Mouse (Mus musculus): Measurements from ENCODE around the gene Zfp30.

Zfp30 gene

DNA sequence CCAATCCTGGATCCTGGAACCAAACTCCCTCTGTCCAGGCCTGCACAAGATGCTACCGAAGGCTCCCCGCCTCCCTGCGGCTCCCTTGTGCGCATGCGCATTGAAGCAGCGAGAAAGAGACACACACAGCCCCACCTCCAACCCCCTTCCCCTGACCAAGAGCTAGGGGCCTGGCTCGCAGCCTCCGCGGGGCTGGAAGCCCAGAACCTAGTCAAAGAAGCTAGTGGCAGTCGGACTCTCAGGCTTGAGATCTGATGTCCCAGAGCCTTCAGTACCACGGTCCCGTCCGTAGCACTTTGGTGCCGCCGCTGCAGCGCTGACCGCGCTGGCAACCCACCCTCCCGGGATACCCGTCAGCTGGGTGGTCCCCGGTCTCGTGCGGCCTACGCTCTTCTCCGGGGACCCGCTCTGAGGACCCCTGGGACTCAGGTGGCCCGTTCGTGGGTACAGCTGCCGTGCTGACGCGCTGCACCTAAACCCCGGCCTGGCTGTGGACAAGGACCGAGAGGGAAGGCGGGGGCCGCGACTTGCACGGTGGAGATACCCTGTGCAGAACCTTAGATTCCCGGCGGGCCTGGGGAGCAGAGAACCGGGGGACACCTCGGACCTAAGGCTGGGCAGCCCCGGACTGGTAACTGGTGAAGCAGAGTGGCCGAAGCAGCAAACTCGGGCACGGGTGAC is at the start of gene Zfp30:
Gene Zfp30 (plus strand): TSS at position 128 of the 681 bp plus-strand sequence.
- peak; percentile 90 for DNase-seq (ENCODE audit: low read depth, low spot score)

DNA sequence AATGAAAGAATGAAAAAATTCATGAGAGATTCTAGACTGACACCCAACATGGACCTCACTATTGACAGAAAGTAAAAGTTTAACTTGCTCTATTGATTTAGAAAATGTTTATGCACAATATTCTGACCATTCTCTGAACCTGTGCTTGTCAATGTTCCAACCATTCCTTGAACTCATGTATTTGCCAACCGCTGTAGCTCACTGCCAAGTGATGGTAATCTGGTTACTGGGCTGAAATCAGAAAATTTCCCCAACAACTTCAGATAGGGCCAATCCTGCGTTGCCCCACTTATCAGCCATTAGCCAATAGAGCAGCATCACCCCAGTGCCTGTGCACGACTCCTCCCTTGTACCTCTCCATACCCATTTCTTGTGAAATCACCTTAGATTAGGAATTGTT is 41.5 kb upstream of the Zfp30 start:
- no peak for DNase-seq (ENCODE audit: low read depth, low spot score)

DNA sequence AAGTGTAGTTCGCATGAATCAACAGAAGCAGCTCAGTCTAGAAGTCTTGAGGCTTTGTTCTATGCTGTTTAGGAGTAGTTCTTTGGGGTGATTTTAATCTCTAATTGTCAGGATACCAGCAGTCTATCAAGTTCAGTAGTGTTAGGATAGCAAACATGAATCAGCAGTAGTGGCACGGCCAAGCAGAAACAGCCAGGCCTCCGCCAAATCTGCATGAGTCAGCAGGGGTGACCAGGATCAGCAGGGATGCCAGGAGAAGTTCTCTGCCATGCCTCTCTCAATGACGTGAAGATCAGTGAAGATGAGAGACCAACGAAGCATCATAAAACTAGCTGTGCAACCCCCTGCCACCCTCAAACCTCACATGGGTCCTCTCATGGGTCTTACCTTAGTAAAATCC is 23.3 kb upstream of the Zfp30 start:
- DNase-seq (ENCODE audit: low read depth, low spot score): no peak

DNA sequence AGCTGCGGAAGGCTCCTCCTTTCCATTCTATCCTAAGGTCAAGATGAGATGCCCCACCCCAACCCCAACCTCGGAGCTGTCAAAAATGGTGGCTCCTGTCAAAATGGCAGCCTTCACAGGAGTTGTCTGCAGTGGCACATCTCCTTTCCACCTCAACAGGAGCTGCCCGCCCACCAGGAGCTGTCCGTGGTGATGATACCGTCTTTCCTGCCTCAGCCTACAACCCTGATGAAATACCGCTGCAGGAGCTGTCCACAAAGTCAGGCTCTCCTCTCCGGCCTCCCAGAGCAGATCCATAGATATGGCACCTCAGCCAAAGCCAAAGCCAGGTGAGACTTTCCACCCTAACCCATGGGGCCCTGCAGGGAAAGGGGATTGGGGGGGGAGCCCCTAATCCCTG is 19.1 kb upstream of the Zfp30 start:
- peak; percentile 15 for DNase-seq (ENCODE audit: low read depth, low spot score)

DNA sequence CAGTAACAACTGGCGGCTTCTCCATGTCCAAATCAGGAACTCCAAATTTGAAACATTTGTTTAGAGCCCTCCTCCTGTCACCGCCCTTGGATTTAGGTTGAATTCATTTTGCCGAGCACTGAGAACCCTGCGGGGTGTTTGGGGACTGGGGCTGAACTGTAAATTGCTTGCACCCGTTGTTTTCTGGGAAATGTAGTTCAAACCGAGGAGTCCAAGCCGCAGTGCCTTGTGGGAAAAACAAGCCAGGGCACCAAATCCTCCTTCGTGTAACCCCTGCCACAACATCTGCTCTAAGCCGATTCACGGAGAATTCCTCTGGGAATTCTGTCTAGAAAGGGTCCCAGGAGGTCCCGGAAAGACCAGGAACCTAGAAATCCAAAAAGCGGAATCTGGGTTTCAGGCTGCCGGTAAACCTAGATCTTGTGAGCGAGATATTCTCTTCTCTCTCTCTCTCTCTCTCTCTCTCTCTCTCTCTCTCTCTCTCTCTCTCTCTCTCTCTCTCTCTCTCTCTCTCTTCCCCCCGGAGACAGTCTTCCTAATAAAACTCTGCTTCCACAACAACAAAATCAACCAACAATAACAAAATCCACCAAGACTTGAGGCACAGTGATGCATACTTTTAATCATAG is 16.6 kb upstream of the Zfp30 start:
- peak; percentile 88 for DNase-seq (ENCODE audit: low read depth, low spot score)

DNA sequence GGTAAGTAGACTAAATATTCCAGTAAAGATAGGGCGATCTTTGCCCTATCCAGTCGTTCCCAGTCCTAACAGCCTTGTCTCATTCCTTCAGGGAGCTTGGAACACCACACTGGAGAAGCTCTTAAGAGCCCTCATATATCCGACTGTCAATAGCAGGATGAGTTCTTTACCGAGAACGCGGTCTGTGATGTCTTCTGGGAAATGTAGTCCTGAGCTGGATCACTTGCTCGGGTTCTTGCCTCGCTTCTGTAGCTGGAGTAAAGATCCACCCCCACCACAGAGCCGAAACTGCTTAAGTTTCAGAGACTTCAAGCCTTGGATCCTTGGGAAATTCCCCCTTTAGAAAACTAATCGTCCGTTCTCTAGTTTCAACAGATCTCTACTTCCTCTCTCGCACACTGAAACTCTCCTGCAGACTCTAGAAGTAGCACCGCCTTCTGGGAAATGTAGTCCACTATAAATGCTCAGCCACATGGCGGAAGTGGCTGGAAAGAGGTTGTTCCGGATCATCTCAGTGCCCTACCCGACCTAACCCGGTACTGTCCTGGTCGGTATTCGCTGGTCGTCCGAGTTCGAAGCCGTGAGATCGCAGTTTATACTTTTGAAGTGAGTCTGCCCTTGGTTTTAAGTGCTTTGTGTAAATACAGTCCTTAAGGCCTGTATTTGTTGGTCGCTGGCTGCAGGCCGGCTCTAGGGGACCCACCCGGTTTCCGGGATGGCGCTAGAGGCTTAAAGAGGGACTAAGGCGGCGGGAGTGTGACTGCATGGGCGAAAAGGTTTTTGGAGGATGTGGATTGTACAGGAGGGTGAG is 15.5 kb upstream of the Zfp30 start, which contains the start of gene Zfp84:
Gene Zfp84 (plus strand): TSS at position 463 of the 811 bp plus-strand sequence.
- peak; percentile 96 for DNase-seq (ENCODE audit: low read depth, low spot score)

DNA sequence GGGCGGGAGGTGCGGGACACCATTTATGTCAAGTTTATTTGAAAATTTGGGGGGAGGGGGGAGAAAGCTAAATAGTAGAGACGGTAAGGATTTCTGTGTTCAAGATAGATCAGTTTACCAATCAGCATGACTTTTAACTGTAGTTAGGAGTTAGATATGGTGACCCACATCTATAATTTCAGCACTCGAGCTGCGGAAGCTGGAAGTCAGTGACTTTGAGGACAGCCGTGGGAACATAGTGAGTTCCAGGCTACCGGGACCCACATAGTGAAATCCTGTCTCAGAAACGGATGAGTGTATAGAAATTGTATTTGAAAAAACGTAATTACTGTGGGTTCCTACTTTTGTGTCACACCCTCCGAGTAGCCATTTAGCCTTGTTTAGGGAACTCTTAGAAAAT is 14.8 kb upstream of the Zfp30 start:
- no peak for DNase-seq (ENCODE audit: low read depth, low spot score)

DNA sequence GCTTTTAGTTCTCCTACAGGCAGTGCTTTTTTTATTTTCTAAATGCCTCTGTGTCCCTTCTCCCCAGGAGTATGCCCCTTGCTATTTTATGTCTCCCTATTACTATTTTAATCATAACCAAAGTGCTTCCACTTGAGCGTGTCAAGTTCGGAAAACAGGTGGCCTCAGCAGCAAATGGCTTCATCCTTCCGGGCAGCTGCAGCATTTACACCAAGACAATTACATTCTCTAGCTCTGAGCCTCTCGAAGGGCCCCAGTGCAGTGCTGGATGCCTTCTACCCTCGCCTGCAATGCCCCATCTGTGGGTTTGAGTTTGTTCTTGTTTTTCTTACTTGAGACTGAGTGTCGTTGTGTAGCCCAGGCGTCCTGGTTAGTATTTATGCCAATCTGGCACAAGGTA is 10.3 kb upstream of the Zfp30 start:
- DNase-seq (ENCODE audit: low read depth, low spot score): peak; percentile 66

DNA sequence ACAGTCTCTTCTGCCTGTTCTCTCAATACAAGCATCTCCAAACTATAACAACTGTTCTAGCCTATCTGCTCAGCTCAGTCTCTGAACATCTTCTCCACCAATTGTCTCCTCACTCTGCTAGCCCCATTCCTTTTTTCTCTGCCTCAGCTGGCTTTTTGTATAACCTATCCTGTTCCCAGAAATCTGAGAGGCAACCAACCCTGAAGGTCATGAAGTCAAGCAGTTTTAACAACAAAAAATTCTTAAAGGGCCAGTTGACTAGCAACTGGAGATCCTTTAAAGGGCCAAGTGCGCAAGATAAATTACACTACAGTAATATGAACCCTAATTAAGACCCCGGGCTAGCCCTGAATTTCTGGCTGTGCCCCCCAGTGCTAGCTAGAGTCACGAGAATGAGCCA is 9.4 kb upstream of the Zfp30 start:
- no peak for DNase-seq (ENCODE audit: low read depth, low spot score)

DNA sequence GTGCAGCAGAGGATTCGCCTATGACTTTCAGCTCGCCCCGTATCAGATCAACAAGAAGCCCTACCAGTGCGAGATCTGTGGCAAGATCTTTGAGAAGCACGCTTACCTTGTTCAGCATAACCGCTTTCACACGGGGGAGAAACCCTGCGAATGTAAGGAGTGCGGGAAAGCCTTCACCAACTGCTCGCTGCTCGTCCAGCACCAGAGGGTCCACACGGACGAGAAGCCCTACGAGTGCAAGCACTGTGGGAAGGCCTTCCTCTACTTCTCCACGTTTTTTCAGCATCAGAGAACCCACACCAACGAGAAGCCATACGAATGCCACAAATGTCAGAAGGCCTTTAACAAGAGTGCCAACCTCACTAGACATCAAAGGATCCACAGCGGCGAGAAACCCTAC is 7.2 kb upstream of the Zfp30 start:
- DNase-seq (ENCODE audit: low read depth, low spot score): no peak

DNA sequence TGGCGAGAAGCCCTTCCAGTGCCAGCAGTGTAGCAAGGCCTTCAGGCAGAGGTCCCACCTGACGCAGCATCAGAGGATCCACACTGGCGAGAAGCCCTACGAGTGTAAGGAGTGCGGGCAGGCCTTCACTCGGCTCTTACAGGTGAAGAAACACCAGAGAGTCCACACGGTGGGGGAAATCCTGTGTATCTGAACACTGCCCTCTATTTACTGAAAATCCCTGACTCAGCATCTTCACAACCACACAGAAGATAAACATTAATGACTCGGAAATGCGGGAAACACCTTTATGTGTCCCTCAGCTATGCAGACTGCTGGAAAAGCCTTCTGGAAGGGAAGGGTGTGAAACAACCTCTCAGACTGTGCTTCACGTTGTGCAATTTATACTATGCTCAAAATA is 6.4 kb upstream of the Zfp30 start:
- no peak for DNase-seq (ENCODE audit: low read depth, low spot score)

DNA sequence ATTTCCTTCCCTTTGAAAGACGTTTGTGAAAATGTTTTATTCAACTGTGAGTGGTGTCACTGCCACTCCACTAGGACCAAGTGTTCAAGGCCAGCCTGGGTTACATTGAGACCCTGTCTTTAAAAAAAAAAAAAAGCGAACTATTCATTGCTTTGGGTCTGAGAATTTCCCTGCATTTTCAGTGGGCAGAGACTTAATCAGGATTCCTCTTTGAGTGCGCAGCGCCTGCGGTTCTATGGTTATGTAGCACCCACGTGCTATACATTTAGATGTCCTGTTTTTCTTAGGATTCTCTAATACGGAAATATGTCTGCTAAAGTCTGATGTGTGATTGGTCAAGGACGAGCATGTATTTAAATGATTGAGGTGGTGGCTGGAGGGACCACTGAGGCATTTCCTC is 1.2 kb downstream of the Zfp30 start:
- DNase-seq (ENCODE audit: low read depth, low spot score): no peak

DNA sequence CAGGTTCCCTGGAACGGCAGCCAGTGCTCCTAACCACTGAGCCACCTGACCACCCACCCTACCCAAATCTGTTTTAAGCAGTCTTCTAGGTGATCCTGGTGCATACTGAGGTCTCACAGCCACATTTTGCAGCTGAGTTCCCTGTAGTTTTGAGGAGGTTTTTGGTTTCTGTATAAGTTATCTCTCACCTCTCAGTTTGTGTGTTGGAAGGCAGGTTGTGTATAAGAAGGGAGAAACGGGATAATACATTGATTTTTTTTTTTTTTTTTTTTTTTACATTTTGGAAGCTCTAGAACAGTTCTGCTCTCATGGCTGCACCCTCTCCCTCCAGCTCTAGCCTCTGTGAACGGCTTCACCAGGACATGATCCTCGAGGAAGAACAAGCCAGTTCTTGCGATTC is 2.1 kb downstream of the Zfp30 start:
- no peak for DNase-seq (ENCODE audit: low read depth, low spot score)

DNA sequence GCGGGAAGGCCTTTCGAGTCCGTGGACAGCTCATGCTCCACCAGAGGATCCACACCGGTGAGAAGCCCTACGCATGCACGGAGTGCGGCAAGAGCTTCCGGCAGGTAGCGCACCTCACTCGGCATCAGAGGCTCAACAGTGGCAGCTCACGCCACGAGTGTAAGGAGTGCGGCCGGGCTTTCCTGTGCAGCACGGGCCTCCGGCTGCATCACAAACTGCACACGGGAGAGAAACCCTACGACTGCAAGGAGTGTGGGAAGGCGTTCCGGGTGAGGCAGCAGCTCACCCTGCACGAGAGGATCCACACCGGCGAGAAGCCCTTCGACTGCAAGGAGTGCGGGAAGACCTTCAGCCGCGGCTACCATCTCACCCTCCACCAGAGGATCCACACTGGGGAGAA is 9.1 kb downstream of the Zfp30 start:
- no peak for DNase-seq (ENCODE audit: low read depth, low spot score)

DNA sequence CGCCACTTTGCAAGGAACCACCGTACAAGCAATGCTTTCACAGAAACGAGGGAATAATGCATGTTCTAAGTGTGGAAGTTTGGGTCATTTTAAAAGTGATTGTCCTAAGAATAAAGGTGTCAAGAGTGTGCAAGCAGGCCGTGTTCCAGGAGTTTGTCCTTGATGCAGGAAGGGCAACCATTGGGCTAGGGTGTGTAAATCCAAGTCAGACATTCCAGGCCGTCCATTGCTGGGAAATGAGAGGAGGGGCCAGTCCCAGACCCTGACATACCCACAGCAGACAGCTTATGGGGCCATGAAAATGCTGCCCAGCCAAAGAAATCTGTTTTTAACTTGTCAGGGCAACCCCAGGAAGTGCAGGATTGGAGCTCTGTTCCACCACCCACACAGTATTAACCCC is 23.2 kb downstream of the Zfp30 start:
- DNase-seq (ENCODE audit: low read depth, low spot score): no peak

DNA sequence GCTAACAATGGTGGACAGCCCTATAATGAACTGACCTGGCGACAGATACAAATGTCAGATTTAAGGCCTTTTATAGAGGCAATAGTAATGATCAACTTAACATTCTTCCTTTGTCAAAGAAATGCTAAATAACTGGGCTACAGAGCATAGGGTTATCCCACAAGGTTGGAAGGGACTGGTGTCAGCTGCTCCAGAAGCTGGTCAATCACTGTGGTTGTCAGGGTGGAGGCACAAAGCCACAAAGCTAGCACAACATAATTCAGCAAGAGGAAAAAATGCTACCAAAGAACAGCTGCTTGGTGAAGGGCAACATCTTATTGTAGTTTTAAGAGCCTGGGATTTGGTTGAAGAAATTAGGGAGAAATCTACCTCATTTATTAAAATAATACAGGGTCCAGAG is 28.4 kb downstream of the Zfp30 start:
- DNase-seq (ENCODE audit: low read depth, low spot score): no peak

DNA sequence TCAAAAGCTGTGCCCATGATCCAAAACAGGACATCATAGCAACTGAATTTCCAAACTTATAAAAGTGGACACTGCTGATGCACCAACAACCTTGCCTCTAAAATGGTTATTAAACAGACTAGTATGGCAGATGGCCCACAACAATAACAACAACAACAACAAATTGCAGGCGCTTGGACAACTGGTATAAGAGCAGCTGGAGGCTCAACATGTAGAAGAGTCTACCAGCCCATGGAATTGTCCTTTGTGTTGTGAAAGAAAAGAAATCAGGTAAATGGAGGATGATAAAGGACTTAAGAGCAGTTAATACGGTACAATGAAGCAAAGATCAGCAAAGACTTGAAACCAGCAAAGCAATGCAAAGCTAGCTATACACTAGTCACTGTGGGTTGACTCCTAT is 30.6 kb downstream of the Zfp30 start:
- no peak for DNase-seq (ENCODE audit: low read depth, low spot score)

DNA sequence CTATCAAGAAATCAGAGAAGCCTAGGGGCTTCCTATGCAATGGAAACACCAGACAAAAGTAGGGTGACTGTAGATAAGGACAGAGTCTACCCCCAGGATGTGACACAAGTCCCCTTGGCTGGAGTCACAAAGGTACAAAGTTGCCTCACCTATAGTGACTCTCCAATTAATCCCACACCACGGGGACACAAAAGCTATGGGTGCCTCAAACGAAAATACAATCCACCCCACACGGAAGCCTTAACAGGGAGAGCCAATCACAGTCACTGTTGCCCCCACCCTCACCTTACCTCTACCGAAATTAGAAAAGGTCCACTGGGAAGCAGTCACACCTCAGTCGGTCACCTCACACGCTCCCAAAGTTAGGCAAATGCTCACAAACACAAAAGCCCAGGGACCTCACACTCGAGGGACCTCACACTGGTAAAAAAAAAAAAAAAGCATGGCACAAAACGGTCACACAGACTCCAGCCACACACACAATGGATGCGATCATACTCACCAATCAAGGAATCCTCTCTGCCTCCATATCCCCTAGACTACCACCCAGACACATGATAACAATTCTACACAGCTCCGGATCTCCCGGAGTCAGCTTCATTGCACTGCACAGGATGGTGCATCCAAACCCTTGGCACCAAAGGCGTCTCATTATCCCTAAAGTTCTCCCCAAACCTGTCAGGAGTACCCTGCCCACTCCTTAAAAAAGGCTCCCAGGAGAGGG is 31.4 kb downstream of the Zfp30 start:
- DNase-seq (ENCODE audit: low read depth, low spot score): peak; percentile 22

DNA sequence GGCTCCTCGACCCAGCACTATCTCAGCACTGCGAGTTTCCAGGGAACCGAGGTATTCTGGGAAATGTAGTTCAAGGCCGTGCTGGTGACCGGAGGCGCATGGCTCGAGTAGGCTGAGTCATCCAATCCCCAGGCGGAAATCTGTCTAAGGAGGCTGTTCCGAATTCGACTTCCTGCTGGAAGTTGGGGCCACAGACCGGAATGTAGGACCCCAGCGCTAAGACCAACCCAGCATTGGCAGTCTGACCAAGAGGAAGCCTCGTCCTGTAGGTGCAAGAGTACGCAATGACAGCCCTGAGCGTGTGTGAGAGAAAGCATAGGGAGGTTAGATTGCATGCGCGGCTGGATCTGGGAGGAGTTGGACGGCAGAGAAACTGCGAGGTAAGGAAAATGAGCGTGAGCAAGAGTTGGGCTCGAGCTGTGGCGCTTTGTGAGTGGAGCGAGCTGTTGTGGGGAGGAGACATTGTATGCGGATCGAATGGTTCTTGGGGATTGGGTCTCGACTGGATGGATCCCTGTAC is 32.2 kb downstream of the Zfp30 start, which contains the start of gene Zfp790:
Gene Zfp790 (plus strand): TSS at position 205 of the 520 bp plus-strand sequence.
- peak; percentile 92 for DNase-seq (ENCODE audit: low read depth, low spot score)

DNA sequence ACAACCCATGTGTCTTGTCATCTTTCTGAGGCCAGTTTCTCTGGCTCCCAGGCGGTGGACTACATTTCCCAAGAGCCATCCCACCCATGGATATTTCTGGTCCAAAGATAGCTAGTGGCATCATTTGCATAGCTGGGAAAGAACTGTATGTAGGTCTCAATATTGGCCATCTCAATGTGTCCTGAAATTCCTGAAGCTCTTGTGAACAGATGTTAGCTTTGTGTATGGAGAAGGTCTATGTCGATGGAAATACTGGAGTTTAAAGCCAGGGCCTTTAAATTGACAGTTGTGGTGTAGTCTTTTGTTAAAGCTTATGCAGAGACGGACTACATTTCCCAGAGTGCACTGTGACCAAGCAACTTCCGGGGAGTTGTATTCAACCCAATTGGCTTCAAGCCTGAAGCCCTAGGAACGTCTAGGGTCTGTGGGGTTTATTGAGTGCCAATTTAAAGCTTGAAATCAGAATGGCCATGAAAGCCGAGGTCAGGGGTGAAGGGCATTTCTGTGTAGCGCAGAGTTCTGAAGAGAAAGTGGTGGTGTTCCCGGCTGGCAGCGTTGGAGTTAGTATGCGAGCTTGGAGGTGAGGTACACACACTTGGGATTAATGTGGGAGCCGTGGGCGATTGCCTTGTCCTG is 34.9 kb downstream of the Zfp30 start:
- peak; percentile 84 for DNase-seq (ENCODE audit: low read depth, low spot score)

DNA sequence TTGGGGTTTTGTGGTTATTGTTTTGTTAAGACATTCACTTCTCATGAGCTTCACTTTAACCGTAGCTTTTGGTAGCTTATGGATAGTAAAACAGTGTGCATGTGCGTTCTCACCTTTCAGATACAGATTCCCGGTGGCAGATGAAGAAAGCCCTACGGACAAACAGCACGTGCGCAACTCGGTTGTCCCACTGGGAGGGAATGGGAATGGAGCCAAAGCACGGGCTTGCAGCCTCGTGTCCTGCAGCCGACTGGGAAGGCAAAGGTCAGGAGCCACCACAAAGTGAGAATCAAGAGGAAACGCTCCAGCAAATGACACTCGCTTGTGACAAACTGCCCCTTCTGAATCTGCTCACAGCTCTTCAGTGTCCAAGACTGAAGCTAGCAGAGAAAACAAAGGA is 44.2 kb downstream of the Zfp30 start:
- no peak for DNase-seq (ENCODE audit: low read depth, low spot score)
